Mouse (Mus musculus) embryonic fibroblast, embryonic 13.5 days (primary cell): ENCODE measurements at regions not wholly inside any gene's neighbourhood (a gene's known extent, or its start where the extent isn't known, plus 50 kb on each side); places are given as distances from the start of the nearest gene placed in this dataset.

Source experiments
- CTCF ChIP-seq: IDR thresholded peaks from 2 replicates; pipeline ENCODE4 v1.5.1; 2011; ENCODE audit warnings: mild to moderate bottlenecking, control low read depth, low read length, moderate library complexity, borderline replicate concordance; ENCODE audit not compliant: insufficient read depth
- POLR2A ChIP-seq: IDR thresholded peaks from 2 replicates; pipeline ENCODE4 v1.6.1; 2011; ENCODE audit warnings: low read depth, mild to moderate bottlenecking, control low read depth, low read length, moderate library complexity

GRCm38 (mm10) chr12:118432703-118433102, 131.5 kb upstream of the Sp4 start:
- TF ChIP-seq POLR2A = no peak
- TF ChIP-seq CTCF = no peak
